Mouse (Mus musculus): Measurements from ENCODE around the gene Tmem164. TPM values are rescaled to one million over a fixed set of nuclear protein-coding genes. Genes with fewer than 3 reads are reported as not detected.

Tmem164 gene
- polyA plus RNA-seq, 1 experiment from 2014 or later = 48.3 TPM

DNA sequence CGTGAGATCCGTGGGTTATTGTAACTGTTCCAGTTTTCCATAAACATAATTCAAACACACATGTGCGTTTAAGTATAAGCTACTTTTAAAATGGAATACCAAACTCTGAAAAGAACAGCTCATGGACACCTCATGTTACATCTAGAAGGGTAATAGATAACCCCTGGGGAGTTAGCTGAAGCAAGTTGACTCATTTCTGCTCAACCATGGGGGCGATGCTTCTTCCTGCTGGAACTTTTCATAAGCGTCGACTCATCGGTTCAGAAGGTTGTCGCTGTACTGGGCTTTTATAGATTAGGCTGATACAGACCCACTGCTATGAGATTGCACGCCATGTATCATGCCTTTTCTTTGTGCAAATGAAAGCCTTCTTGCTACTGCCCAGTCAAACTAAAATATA is 166.8 kb downstream of the Tmem164 start:
- H3K4me2 ChIP-seq = no peak overlapping the region
- WGBS = 78% methylated on average over 9 of the region's 9 CpGs
- no peaks in the 10 kb centered on the region for H3K36me3 ChIP-seq
- H3K27me3 ChIP-seq (replicated peaks) = no peaks in the 10 kb centered on the region
- no peak overlapping the region for H3K4me3 ChIP-seq
- H3K9me3 ChIP-seq = no peaks in the 10 kb centered on the region
- no peak overlapping the region for H3K27ac ChIP-seq (replicated peaks)
- no peak overlapping the region for H3K9ac ChIP-seq
- no peak for ATAC-seq (ENCODE audit: extremely low read depth, insufficient number of reproducible peaks, low FRiP score, low TSS enrichment)
- H3K4me1 ChIP-seq = peaks cover 7% of the 10 kb centered on the region; the same call in 1 of the 2 replicates

DNA sequence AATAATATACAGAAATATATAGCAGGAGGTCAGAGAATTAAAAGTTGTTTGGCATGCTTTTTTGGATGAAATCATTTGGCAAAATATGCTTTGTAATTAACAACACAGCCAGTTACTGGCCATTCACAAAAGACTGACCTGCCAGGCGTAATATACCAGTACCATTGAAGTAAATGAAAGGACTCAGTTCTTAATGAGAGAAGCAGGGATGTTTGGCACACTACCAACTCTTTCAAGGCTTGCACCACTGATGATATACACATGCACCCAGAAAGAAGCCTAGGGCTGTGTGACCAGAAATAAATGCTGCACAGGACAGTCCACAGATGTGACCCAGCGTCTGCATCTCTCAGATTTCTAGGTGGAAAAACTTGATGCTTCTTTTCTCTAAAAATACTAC is 188.6 kb downstream of the Tmem164 start:
- WGBS = 54% methylated on average over 2 of the region's 2 CpGs
- Histone ChIP-seq H3K4me2 (no peak overlapping the region), H3K9me3 (no peaks in the 10 kb centered on the region), H3K27me3 (replicated peaks) (no peaks in the 10 kb centered on the region), H3K9ac (no peak overlapping the region), H3K27ac (replicated peaks) (no peak overlapping the region), H3K36me3 (no peaks in the 10 kb centered on the region), H3K4me3 (no peak overlapping the region), H3K4me1 (no peaks in the 10 kb centered on the region)
- no peak for ATAC-seq (ENCODE audit: extremely low read depth, insufficient number of reproducible peaks, low FRiP score, low TSS enrichment)

DNA sequence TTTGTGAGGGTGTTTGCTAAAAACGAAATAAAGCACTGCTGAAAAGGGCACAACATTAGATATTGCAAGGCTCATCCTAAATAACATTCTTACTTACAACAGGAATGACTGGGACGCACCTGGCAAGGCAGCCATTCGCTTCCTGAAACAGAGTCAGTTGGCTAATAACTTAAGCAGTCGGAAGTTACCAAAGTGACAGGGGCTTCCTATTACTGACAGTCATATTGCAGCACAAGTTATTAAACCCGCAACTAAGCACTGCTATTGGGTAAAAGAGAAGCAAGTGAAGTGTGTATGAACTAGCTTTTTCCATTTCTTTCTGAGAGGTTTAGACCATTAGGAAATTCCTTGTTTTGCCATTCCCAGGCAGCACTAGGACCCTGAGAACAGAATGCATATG is 201.0 kb downstream of the Tmem164 start:
- Histone ChIP-seq H3K9ac (no peak overlapping the region), H3K27ac (replicated peaks) (0 out of 2 replicates have a peak overlapping the region, but pooled peaks have one; percentile 24), H3K36me3 (no peaks in the 10 kb centered on the region), H3K4me2 (no peak overlapping the region), H3K4me3 (no peak overlapping the region), H3K9me3 (no peaks in the 10 kb centered on the region), H3K27me3 (replicated peaks) (no peaks in the 10 kb centered on the region; the same call in 1 of the 2 replicates), H3K4me1 (no peaks in the 10 kb centered on the region)
- WGBS = 80% methylated on average over 5 of the region's 5 CpGs
- ATAC-seq (ENCODE audit: extremely low read depth, insufficient number of reproducible peaks, low FRiP score, low TSS enrichment) = no peak

DNA sequence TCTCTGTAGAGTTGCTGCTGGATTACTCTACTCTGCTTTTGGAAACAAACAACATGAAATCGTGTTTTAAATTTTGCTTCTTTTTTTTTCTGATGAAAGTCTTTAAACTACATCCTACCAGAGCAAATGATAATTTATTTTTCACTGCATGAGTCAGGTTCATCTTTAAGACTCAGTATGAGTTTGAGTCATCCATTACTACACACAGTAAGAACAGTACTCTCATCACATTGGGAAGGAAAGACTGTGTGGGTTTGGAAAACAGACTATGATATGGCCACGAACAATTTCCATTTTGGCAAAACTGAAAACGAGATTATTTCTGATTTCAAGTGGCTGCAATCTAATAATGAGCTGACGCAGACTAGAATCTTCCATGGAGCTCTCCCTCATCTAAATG is 202.4 kb downstream of the Tmem164 start:
- ATAC-seq (ENCODE audit: extremely low read depth, insufficient number of reproducible peaks, low FRiP score, low TSS enrichment) = no peak
- Histone ChIP-seq H3K27ac (replicated peaks) (no peak overlapping the region), H3K9me3 (no peaks in the 10 kb centered on the region), H3K4me2 (no peak overlapping the region), H3K4me3 (no peak overlapping the region), H3K36me3 (no peaks in the 10 kb centered on the region), H3K4me1 (no peaks in the 10 kb centered on the region), H3K27me3 (replicated peaks) (no peaks in the 10 kb centered on the region; the same call in 1 of the 2 replicates), H3K9ac (no peak overlapping the region)
- WGBS = 82% methylated on average over 4 of the region's 4 CpGs

DNA sequence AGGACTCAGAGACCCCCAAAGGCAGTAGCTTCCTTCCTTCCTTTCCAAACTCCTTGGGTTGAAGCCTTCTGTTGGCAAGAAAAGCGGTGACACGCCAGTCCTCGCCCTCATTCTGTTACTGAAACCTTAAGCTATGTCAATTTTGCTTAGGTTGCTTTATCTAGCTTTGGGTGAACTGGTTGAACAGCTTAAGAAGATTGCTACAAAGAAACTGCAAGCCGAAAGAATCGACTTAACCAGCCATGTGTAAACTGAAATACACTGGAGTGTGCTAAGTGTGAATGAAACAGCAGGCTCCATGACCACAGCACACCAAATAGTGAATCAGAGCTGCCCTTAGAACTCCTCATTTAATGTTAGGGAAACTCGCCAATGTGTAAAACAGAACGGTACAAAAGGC is 204.8 kb downstream of the Tmem164 start:
- no peak for ATAC-seq (ENCODE audit: extremely low read depth, insufficient number of reproducible peaks, low FRiP score, low TSS enrichment)

More for the DNA sequence above, 204.8 kb downstream of the Tmem164 start:
- Histone ChIP-seq H3K4me1 (no peaks in the 10 kb centered on the region), H3K36me3 (no peaks in the 10 kb centered on the region), H3K27me3 (replicated peaks) (no peaks in the 10 kb centered on the region; the same call in 1 of the 2 replicates), H3K4me3 (no peak overlapping the region), H3K4me2 (no peak overlapping the region), H3K9ac (no peak overlapping the region), H3K27ac (replicated peaks) (no peak overlapping the region), H3K9me3 (no peaks in the 10 kb centered on the region)
- WGBS = 83% methylated on average over 7 of the region's 7 CpGs

MicroRNAs encoded within 50 kb of the gene (microRNA counts, 519-probe panel; counts per million panel counts)
- 5,104 counts per million, percentile 86 among the panel's probes with 10 or more counts for microRNA mmu-miR-652

Small RNA genes lying within 50 kb of the gene (microRNA-seq; reads per million reads assigned to microRNA genes)
- gene Mir652 = 17,112 reads per million, percentile 96 among the genes with 10 or more reads in this experiment
